Mouse (Mus musculus) liver, embryonic 13.5 days (tissue): ENCODE data around the gene Ryr3. TPM values are rescaled to one million over a fixed set of nuclear protein-coding genes. Genes with fewer than 3 reads are reported as not detected.

Experiments used
- ATAC-seq: fragments of 200-750 bp; cut with Nextera tagmentation; 2 replicates; pipeline ENCODE4 v1.8.0; 2017; ENCODE audit warnings: low read depth, mild to moderate bottlenecking, moderate number of reproducible peaks, moderate library complexity
- DNase-seq: peaks from one replicate; pipeline ENCODE4 v3.0.0; 2022
- H3K27ac ChIP-seq: fragments of 300-500 bp; sonication (generic); 2 replicates; pipeline ENCODE4 v1.5.1; 2015; ENCODE audit warnings: moderate library complexity, mild to moderate bottlenecking, inconsistent platforms
- H3K27me3 ChIP-seq: fragments of 300-500 bp; sonication (generic); 2 replicates; pipeline ENCODE4 v1.6.1; 2015; ENCODE audit warnings: mild to moderate bottlenecking, inconsistent platforms
- H3K36me3 ChIP-seq: fragments of 300-500 bp; sonication (generic); 2 replicates; pipeline ENCODE4 v1.6.1; 2015; ENCODE audit warnings: mild to moderate bottlenecking, inconsistent platforms
- H3K4me1 ChIP-seq: fragments of 300-500 bp; sonication (generic); replicated peaks from 2 replicates; pipeline ENCODE4 v1.6.1; 2015; ENCODE audit warnings: inconsistent platforms
- H3K4me2 ChIP-seq: fragments of 300-500 bp; sonication (generic); 2 replicates; pipeline ENCODE4 v1.6.1; 2015; ENCODE audit warnings: inconsistent platforms, mild to moderate bottlenecking, moderate library complexity
- H3K4me3 ChIP-seq: fragments of 300-500 bp; sonication (generic); replicated peaks from 2 replicates; pipeline ENCODE4 v1.5.1; 2015; ENCODE audit warnings: mild to moderate bottlenecking, inconsistent platforms
- H3K9ac ChIP-seq: fragments of 300-500 bp; sonication (generic); 2 replicates; pipeline ENCODE4 v1.6.1; 2015; ENCODE audit warnings: mild to moderate bottlenecking, inconsistent platforms
- H3K9me3 ChIP-seq: fragments of 300-500 bp; sonication (generic); replicated peaks from 2 replicates; pipeline ENCODE4 v1.6.1; 2016; ENCODE audit warnings: inconsistent platforms
- WGBS: fragments of 180-500 bp; shearing (Covaris S2); methylation state at CpG from one replicate; pipeline ENCODE4 v1.1.7; 2015; ENCODE audit not compliant: insufficient replicate concordance; 5-methylcytosine and 5-hydroxymethylcytosine counted together
- polyA plus RNA-seq: library from polyadenylated mRNA; unstranded; fragments of >200 nt; fragmentation: Nextera tagmentation; extraction: Ambion mirVana; gene quantifications from 2 replicates; pipeline ENCODE4 v1.2.1, GENCODE M21; 2015

Gene Ryr3
- polyA plus RNA-seq, 1 experiment from 2014 or later = 0.12 TPM

DNA sequence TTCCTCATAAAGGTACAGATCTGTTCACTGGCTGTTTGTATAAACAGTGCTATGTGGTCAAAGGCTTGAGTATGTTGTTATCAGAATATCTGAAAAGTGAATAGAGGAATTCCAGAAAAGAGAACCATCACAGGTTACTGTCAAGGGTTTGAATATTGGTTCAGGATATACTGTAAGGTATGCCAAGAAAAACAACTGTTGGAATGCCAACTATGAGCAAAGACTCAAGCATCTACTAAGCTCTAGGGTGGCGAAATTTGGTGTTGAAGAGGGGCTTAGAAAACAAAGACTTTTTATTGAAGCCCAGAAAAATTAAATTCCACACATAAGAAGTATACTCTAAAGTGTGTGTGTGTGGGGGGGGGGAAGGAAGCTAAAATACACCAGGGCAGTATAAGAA, 198.6 kb downstream of the Ryr3 start:
- WGBS = 34% methylated on average over 1 of the region's 1 CpGs
- DNase-seq = no peak

DNA sequence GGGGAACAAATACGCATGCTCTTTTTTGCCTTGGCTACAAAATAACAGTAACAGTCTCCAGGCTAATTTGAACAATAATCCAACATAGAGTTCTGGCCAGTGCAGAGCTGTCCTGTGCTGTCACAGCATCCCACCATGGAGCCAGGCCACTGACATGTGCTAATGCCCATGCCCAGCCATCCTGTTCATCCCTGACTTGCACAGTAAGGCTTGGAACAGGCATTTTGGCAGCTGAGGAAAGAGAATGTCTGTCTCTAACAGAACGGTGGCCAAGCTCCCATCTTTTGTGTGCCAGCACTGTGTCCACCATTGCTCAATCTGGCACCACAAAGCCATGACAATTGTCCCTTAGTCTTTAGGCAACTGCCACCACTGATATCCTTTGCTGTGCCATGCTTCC, 200.7 kb downstream of the Ryr3 start:
- Histone ChIP-seq H3K36me3 (no peaks in the 10 kb centered on the region), H3K27me3 (no peaks in the 10 kb centered on the region), H3K4me2 (no peak overlapping the region), H3K27ac (no peak overlapping the region), H3K9ac (no peak overlapping the region), H3K4me3 (no peak overlapping the region), H3K9me3 (no peaks in the 10 kb centered on the region), H3K4me1 (no peaks in the 10 kb centered on the region)
- no peak for ATAC-seq
- 64% methylated on average over 2 of the region's 2 CpGs for WGBS
- no peak for DNase-seq

More for the DNA sequence above, 198.6 kb downstream of the Ryr3 start:
- no peaks in the 10 kb centered on the region for H3K9me3 ChIP-seq
- H3K27ac ChIP-seq = no peak overlapping the region
- H3K27me3 ChIP-seq = no peaks in the 10 kb centered on the region
- no peak overlapping the region for H3K4me3 ChIP-seq
- H3K9ac ChIP-seq = no peak overlapping the region
- ATAC-seq = no peak
- no peak overlapping the region for H3K4me2 ChIP-seq
- H3K4me1 ChIP-seq = no peaks in the 10 kb centered on the region
- no peaks in the 10 kb centered on the region for H3K36me3 ChIP-seq

DNA sequence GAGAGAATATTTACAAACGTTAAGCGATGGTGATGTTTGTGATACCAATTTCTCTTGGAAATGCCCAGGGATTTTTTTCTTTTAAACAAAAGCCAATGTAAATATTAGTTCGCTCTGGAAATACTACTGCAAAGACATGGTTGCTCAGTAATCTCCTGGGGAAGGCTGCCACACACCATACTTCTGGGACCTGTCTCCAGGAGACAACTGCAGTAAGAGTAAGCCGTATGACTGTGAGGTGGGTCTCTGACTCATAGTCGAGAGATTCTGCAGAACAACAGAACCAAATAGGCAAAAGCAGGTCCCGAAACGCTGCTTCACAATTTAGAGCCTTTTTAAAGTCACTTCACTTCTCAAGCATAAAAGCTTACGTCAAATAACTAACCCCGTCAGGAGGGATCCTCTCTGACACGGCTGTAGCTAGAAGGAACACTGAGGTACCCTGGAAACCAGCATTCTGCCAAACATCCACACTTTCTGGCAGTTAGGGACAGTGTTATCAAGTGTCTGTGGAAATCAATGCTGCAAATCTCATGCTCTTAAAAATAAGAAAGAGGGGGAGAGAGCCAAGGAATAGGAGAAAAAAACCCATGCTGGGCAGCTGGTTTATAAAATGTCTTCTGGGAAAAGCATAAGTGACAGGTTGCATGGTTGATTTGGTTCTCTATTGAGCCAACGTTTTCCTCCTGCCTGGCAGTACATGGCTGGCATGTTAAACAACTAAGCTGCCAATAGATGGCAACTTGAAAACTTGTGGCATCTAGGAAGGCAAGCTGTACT, 207.7 kb downstream of the Ryr3 start:
- ATAC-seq = no peak
- Histone ChIP-seq H3K4me3 (no peak overlapping the region), H3K9me3 (no peaks in the 10 kb centered on the region), H3K27me3 (no peaks in the 10 kb centered on the region), H3K4me1 (no peaks in the 10 kb centered on the region), H3K36me3 (no peaks in the 10 kb centered on the region), H3K27ac (no peak overlapping the region), H3K4me2 (no peak overlapping the region), H3K9ac (no peak overlapping the region)
- no peak for DNase-seq
- 63% methylated on average over 11 of the region's 11 CpGs for WGBS

DNA sequence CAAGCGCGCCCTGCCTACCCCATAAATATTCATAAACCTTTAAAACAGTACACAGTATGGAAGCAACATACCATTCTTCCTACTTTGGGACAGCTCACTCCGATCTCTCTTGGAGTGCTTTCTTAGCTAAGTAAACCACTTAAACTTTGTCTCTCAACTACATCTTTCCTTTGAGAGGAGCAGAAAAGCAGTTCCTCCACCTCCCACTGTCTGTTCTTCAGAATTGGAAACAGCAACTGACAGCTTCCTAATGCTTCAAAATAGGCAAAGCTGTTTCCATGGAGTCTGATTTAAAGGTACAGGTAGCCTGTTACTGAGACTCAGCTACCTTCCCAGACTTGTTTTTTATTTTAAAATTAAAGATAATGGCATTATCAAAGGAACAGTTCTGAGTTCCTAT, 218.4 kb downstream of the Ryr3 start:
- DNase-seq (no peak), ATAC-seq (no peak)
- H3K9ac ChIP-seq = no peak overlapping the region
- no peaks in the 10 kb centered on the region for H3K4me1 ChIP-seq
- H3K36me3 ChIP-seq = no peaks in the 10 kb centered on the region
- H3K27me3 ChIP-seq = no peaks in the 10 kb centered on the region
- 75% methylated on average over 3 of the region's 3 CpGs for WGBS
- H3K4me2 ChIP-seq = no peak overlapping the region
- no peak overlapping the region for H3K4me3 ChIP-seq
- H3K27ac ChIP-seq = no peak overlapping the region
- H3K9me3 ChIP-seq = no peaks in the 10 kb centered on the region

DNA sequence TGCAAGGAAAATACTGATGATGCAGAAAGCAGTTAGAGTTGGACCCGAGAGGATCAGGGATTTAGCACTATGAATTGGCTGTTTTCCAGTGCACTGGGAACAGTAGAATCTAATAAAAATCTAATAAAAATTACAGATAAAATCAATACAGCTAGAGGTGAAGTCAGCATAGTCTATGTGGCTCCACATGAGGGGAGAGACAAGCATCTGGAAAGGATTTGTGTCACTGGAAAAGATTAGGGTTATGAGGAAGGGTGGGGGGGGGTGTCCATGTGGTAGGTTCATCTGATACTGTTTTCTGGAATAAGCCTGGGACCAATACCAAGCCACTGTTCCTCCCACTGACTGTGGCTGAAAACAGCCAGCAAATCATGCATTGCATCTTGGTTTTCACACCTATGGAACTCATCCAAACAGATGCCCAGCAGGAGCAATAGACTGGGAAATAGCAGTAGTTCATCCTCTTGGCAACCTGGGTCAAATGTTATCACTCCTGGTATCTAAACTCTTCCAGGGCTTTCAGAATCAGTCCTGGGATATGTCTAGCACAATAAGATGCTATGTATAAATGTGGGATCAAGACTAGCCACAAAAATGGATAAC, 233.9 kb downstream of the Ryr3 start:
- Histone ChIP-seq H3K36me3 (no peaks in the 10 kb centered on the region), H3K4me1 (no peaks in the 10 kb centered on the region), H3K4me2 (no peak overlapping the region), H3K27me3 (no peaks in the 10 kb centered on the region), H3K4me3 (no peak overlapping the region), H3K9me3 (no peaks in the 10 kb centered on the region), H3K27ac (no peak overlapping the region), H3K9ac (no peak overlapping the region)
- ATAC-seq (no peak), DNase-seq (no peak)
- 47% methylated on average over 1 of the region's 1 CpGs for WGBS

DNA sequence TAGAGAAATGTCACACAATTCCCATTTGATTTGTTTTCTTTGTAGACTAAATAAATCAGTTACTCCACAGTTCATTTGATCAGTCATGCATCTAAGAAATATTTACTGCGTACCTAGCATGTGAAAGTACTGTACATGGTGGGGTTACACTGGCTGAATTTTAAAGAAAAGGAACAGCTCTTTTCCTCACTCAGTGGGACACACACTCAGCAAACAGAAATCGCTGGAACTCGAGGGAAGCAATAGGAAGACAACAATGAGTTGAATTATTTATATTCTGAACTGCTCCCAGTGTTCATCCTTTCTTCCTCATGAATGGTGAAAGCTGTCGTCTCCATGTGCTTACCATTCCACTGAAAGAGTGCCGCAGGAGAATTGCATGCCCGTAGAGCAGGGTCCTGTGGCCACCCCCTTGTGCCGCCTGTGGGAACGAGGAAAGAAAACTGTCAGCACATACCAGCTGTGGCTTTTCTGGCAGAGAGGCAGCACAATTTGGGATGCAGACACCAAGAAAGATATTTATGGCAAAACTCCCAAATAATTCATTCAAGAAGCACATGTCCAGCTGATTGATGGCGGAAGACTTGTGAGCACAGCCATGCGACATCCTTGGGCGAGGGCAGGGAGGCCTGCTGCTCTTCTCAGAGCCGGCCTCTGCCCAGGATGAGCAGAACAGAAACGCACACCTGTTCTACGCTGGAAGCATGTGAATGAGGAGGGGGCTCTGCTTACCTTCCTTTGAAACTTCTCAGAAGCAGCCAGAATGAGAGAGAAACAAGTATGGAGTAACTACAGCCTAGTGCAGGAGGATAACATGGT, 249.9 kb downstream of the Ryr3 start:
- WGBS = 74% methylated on average over 14 of the region's 14 CpGs
- no peaks in the 10 kb centered on the region for H3K9me3 ChIP-seq
- no peak for ATAC-seq
- no peaks in the 10 kb centered on the region for H3K36me3 ChIP-seq
- H3K27me3 ChIP-seq = no peaks in the 10 kb centered on the region
- no peak overlapping the region for H3K27ac ChIP-seq
- no peak overlapping the region for H3K4me3 ChIP-seq
- H3K9ac ChIP-seq = no peak overlapping the region
- no peak overlapping the region for H3K4me2 ChIP-seq
- no peak for DNase-seq
- no peaks in the 10 kb centered on the region for H3K4me1 ChIP-seq

DNA sequence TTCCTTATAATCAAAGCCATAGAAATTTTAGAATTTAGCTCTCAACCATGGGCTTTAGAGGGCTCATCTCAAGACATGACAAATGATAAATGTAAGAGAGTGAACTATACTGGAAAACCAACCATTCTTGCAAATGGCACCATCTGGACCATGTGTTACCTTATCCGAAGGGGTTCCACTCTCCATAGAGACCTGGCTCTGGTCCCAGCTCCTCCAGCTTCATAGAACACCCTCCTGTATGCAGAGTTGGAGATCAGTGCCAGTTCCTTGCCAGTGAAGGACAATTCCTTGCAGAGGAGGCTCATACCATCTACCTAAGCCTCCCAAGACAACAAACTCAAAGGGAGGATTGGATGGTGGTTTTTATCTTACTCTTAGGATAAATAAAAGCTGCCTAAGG, 268.0 kb downstream of the Ryr3 start:
- no peaks in the 10 kb centered on the region for H3K4me1 ChIP-seq

DNA sequence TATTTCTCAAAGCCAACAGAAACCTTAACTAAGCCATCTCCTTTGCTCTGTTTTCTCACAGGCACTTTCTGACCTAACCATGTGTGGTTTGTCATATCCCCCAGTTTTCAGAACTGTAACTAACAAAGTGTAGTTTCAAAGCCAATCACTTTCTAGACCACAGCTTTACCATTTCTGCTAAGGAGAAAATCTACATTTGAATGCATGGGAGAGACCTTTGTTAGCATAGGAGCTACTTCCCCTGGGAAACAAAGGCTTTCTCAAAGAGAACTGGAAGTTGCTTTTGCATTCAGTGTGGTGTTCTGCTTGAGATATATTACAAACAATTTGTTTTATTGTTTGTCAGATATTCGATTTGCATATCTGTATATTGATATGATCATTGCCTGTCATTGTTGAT, 285.1 kb downstream of the Ryr3 start:
- no peak overlapping the region for H3K4me2 ChIP-seq
- DNase-seq (no peak), ATAC-seq (no peak)
- H3K4me1 ChIP-seq = no peaks in the 10 kb centered on the region
- no peak overlapping the region for H3K9ac ChIP-seq
- WGBS = 16% methylated on average over 1 of the region's 1 CpGs
- no peaks in the 10 kb centered on the region for H3K27me3 ChIP-seq
- no peaks in the 10 kb centered on the region for H3K9me3 ChIP-seq
- no peak overlapping the region for H3K4me3 ChIP-seq
- no peak overlapping the region for H3K27ac ChIP-seq
- H3K36me3 ChIP-seq = no peaks in the 10 kb centered on the region

More for the DNA sequence above, 268.0 kb downstream of the Ryr3 start:
- Histone ChIP-seq H3K4me2 (no peak overlapping the region), H3K4me3 (no peak overlapping the region), H3K27ac (no peak overlapping the region), H3K27me3 (no peaks in the 10 kb centered on the region), H3K9ac (no peak overlapping the region), H3K36me3 (no peaks in the 10 kb centered on the region), H3K9me3 (no peaks in the 10 kb centered on the region)
- ATAC-seq (no peak), DNase-seq (no peak)
- WGBS = 60% methylated on average over 1 of the region's 1 CpGs

DNA sequence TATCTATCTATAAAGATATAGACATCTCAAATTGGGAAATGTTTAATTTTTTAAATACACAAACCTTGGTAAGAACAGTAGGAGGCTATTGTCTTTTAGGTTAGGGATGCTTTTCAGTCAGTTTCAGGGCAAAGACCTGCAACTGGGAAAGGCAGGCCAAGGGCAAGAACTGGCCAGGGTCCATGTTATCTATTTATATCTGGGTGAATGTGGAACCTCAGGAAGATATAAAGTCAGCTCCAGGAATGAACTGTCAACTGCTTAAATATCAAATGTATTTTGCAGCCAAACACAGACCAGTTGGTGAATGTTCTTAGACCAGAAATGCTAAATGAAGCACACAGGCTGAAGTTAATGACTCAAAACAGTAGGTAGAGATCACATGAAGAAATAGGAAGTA, 303.1 kb downstream of the Ryr3 start:
- no peak overlapping the region for H3K9ac ChIP-seq
- no peaks in the 10 kb centered on the region for H3K27me3 ChIP-seq
- no peaks in the 10 kb centered on the region for H3K36me3 ChIP-seq
- ATAC-seq (no peak), DNase-seq (no peak)
- no peak overlapping the region for H3K4me3 ChIP-seq
- no peaks in the 10 kb centered on the region for H3K9me3 ChIP-seq
- H3K4me2 ChIP-seq = no peak overlapping the region
- no peak overlapping the region for H3K27ac ChIP-seq
- no peaks in the 10 kb centered on the region for H3K4me1 ChIP-seq

DNA sequence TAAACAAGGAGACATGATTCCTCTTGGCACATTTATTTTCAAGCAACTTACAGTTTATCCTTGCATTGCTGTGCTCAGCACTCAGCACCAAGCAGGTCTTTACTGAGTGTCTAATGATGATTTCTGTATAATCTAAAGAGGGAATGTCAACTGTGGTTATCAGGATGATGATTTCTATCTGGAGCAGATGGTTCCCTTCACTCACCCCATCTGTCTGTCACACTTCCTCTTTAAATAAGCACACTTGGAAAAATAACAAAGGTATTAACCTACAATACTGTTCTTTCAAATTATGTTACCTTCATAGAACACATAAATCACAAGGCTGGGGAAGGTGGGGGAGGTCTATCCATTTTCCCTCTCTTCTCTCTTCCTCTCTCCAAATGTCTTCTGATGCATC, 304.3 kb downstream of the Ryr3 start:
- Histone ChIP-seq H3K27ac (no peak overlapping the region), H3K4me1 (no peaks in the 10 kb centered on the region)

DNA sequence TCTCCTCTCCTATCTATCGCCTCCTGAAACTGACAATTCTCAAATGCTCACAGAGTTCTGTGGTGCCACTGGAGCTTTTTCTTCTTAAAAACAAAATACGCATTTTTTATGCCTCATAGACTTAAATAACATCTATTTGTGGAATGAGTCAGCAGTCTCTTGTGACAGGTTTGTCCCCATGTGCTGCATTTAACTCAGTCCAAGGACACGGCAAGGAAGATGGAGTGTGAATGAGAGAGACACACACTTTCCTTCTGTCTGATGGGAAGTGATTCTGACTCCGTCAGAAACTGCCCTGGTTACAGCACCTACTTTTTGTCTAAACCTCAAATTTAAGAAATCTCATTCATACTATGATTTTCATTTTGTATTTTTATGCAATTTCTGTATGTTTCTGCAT, 306.3 kb downstream of the Ryr3 start:
- H3K4me2 ChIP-seq = no peak overlapping the region
- no peak for ATAC-seq
- DNase-seq = no peak
- 51% methylated on average over 4 of the region's 4 CpGs for WGBS
- no peaks in the 10 kb centered on the region for H3K36me3 ChIP-seq
- no peak overlapping the region for H3K4me3 ChIP-seq
- H3K27me3 ChIP-seq = no peaks in the 10 kb centered on the region
- H3K27ac ChIP-seq = no peak overlapping the region
- no peaks in the 10 kb centered on the region for H3K4me1 ChIP-seq
- H3K9ac ChIP-seq = no peak overlapping the region
- H3K9me3 ChIP-seq = no peaks in the 10 kb centered on the region

More for the DNA sequence above, 304.3 kb downstream of the Ryr3 start:
- no peak overlapping the region for H3K4me2 ChIP-seq
- DNase-seq (no peak), ATAC-seq (no peak)
- H3K4me3 ChIP-seq = no peak overlapping the region
- no peak overlapping the region for H3K9ac ChIP-seq
- H3K36me3 ChIP-seq = no peaks in the 10 kb centered on the region
- H3K27me3 ChIP-seq = no peaks in the 10 kb centered on the region
- H3K9me3 ChIP-seq = no peaks in the 10 kb centered on the region
